Mouse (Mus musculus): Measurements from ENCODE around the gene Gramd2. TPM values are rescaled to one million over a fixed set of nuclear protein-coding genes. Genes with fewer than 3 reads are reported as not detected.

The Gramd2 gene
- under 1 TPM; 0.42 to 0.45 TPM for total RNA-seq (2021)
- long read RNA-seq, experiment 1, result 0 reads
- long read RNA-seq, experiment 2, result 0 reads

DNA sequence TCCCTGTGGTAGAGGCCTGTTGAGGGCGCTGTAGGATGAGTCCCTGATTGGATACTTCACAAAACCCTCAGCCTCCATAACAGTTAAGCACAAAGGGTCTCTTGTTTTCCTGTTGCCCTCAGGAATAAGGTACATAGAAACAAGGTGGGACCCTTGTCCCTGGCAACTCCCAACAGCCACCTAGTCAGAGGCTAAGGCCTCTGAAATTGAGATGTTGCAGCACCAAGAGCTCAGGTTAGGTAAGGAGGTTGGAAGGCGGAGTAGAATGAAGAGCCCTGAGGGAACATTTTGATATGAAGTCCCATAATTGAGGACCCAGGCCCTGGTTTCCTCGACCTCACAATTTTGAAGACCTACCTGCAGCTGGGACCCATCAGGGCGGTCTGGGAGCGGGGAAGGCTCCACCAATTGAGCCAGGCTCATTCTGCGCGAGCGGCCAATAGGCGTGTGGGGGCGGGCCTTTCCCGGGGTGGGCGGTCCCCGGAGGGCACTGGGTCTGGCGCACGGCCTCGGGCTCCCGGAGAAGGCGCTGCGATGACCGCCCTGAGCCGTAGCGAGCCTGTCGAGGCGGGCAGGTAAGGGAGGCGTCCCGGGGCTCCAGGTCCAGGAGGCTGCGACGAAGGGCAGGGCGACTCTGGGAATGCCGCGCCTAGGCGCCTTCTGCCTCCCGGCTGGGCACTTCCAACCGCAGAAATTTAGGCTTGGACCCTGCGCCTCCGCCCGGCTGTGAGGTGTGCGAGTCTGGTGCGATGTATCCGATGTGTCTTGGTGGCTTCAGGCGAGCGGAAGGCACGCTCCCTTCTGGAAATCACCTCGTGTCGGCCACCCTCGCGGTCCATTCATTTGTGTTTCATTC lies at the start of gene Gramd2:
Gramd2 (plus strand) TSS at position 467 of the 856 bp plus-strand sequence.
- peak; percentile 94 for DNase-seq

DNA sequence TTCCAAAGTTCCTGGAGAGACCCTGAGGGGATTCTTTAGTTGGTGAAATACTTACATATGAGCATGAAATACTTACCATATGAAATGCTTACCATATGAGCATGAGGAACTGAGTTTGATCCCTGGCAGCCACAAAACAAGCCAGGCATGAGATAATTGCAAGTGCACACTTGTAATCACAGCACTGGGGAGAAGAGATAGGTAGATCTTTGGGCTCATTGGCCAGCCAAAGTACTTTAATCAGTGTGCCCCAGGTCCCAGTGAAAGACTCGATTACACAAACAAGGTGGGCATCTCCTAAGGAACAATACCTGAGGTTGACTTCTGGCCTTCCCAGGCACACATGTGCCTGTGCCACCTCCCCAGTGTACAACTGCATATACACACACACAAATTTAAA lies 41.6 kb upstream of the Gramd2 start:
- DNase-seq, result no peak

DNA sequence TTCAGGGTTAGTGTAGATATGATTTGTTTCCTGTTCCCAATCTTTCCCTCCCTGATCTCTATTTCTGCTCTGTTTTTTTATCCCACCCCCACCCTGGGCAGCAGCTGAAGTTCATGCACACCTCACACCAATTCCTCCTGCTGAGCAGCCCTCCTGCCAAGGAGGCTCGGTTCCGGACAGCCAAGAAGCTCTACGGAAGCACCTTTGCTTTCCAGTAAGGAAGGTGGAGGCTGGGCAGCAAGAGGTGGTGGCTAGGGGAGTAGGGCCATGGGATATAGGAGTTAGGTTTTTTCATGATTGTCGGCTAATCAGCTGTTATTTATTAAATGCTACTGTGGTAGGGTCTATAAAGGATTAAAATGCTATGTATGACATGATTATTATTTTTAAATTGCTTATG lies 40.0 kb upstream of the Gramd2 start:
- DNase-seq, result no peak

DNA sequence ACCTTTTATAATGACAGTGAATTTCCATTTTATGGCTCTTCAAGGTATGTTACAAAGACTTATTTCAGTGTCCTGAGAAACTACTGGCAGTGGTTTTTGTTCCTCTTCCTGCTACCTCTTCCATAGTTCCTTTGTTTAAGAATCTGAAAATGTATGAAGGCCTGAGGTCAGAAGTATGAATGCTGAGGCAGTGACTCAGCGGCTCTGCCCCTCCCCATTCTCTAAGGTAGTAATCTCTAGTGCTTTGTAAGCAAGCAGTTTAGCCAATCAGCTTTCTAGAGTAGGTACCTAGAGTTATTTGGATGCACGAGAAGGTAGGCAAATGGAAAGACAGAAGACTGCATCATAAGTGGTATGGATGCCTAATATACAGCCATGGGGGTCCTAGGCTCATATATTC lies 38.6 kb upstream of the Gramd2 start:
- DNase-seq, result no peak

DNA sequence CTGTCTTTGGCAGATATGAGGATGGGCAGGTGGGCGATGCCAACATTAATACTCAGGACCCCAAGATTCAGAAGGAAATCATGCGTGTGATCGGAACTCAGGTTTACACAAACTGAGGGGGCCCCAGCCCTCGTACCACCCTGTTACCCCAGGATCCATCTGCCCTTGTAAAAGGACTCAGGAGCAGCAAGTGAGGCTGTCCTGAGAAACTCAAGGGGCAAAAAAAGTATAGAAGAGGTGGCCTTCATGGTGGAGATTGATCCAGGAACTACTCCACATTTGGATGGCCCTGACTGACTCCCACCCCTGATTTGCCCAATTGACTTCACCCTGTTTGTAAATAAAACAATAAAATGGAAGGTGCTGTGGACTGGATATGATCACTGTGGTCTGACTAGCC lies 30.0 kb upstream of the Gramd2 start:
- DNase-seq, result no peak

DNA sequence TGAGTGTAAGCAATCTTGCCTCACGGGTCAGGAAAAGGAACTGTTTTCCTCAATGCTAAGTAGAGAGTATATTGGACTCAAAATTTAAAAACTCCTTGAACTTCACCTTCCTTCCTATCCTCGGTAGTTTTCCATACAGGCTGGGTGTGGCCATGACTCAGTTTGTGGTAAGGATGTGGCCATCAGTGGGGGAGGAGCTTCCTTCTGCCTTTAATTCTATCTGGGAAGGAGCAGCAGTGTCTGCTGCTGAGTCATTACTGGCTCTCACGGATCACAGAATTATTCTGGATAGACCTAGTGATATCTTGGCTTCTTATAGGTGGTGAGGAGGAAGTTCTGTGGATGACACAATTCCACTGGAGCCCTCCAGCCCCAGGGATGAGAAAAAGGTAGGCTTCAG lies 26.6 kb upstream of the Gramd2 start:
- peak; percentile 49 for DNase-seq

DNA sequence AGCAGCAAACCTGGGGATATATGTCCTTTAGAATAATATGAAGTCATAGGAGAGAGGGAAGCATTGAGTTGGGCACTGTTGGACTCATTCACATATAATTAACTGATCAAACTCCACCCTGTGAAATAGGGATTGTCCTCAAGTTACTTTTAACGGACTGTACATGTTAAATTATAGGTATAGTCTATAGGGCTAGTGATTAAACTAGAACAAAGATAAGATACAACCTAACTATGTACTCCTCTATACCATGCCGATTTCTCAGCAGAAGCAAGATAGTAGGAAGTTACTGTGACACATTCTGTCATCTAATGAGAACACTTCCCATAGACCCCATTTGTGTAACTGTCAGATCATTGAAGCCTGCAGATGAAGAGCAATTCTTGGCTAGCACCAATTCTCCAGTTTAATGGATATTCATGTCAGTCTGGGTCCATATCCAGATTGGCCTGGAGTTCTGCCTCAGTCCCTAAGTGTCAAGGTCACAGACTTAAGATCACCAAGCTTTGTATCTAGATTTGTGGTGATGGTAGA lies 25.4 kb upstream of the Gramd2 start:
- no peak for DNase-seq

DNA sequence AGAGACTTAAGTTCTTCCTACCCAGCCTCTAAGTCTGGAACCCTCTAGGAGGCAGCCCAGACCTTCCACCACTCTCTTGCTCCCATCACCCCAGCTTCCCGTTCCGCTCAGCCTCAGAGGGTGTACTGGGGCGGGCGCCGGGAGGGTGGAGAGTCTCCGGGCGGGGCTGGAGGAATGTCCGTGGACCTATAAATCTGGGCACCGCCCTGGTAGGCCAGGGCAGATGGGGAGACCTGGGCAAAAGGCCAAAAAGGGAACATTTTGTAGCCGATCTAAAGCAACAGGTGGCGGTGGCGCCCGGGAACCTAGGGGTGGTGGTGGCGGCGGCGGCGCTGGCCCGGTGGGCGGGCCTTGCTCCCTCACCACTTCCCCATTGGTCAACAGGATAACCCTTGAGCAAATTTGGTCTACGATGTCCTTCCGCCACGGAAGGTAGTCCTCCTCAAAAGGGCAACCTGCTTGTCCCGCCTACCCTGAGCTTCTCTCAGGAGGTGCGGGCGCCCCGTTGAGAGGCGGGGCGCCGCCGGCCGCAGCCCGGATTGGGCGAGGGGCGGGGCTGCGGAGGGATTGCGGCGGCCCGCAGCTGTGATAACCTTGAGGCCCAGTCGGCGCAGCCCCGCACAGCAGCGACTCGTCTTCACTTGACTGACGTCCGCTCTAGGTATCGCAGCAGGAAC lies 23.8 kb upstream of the Gramd2 start, which contains the start of gene Pkm:
Pkm (plus strand) TSS at position 411 of the 677 bp plus-strand sequence.
- peak; percentile 96 for DNase-seq

DNA sequence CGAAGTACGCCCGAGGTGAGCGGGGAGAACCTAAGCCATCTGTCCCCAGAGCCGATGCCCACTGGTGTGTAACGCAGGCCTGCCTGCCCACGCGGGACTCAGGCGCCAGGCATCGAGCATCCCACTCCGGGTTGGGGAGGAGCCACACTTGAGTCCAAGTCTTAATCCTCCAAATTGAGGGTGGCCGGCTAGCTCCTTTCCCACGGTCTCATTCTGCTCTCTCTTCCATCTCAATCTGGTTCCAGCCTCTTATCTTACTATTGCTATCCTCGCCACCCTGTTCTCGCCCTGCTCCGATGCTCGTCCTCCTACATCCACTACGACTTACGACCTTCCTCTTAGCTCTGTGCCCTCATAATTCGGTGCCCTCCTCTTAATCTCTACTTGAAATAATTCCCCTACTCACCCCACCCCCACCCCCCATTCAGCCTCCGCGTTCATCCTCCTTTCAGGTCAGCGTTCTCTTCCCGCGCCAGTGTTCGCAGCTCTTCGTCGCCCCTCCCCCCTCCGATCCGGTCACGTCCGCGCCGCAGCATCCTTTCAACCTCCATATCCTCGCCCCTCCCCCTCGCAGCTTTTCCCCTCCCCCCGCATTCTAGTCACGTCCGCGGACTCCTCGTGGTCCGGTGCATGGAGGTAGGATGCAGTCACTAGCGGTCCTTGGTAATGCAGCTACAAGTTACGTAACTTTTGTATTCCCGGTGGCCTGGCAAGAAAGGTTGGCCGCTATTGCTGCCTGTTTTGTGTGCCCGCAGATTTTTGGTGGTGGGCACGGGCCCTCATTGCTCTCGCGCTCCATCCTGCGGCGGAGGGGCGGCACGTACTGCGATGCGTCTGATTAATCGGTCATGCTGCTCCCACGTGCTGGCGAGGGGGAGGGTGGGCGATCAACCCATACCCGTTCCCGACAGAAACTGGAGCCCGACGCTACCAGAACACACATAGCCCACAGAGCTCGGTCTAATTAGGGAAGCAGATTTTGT lies 23.0 kb upstream of the Gramd2 start:
- DNase-seq, result peak; percentile 83

DNA sequence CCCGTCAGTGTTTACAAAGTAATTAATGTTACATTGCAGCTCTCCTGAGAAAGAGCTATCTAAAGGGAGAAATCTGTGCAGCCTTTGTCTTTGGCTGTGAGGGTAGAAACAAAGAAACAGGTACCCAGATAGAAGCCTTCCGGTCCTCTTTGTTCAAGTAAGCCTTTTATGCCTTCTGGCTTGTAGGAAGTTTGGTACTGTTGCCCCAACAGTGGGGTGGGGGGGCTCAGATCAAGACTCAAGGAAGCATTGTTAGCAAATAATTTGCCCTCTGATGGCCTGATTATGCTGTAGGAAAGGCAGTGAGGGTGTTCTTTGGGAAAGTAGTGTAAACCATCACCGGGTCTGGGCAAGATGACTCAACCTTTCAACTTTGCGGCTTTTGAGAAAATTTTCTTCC lies 21.8 kb upstream of the Gramd2 start:
- DNase-seq, result no peak

DNA sequence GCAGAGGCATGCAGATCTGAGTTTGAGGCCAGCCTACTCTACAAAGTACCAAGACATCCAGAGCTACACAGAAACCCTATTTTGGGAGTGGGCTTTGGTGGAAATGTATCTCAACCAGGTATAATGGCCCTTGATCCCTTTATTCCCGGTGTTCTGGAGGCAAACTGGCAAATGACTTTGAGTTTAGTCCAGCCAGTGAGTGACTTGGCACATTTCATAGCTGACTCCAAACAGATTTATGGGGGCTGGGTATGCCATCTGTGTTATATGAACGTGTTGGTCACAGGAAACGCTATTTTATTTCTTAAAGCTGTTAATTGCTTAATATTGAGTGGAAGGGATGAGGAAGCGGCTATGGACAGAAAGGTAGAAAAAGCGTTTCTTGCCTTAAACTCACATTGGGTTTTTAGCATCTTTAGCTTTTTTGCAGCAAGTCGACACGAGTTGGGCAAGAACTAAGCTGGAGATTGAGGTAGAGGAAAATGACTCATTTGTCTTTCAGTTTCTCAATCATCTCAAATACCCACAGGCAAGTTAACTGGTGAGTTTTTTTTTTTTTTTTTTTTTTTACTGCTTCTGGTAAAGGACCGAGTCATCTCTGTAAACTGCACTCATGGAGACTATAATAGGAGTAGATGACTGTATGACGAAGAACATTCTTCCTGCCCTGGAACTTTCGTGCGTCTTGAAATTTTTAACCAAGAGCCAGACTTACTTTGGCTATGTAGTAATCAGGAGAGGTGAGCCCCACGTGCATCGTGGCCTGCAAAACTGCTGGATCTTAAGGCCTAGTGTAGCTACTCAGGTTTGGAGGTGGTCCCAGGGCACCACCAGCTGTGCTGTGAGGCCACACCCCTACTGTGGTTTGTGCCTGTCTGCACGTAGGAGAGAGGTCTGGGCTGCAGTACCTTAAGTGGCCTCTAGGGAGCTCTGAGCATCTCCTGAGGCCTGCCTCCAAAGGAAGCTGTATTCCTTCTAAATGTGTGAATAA lies 20.6 kb upstream of the Gramd2 start:
- DNase-seq, result peak; percentile 87

DNA sequence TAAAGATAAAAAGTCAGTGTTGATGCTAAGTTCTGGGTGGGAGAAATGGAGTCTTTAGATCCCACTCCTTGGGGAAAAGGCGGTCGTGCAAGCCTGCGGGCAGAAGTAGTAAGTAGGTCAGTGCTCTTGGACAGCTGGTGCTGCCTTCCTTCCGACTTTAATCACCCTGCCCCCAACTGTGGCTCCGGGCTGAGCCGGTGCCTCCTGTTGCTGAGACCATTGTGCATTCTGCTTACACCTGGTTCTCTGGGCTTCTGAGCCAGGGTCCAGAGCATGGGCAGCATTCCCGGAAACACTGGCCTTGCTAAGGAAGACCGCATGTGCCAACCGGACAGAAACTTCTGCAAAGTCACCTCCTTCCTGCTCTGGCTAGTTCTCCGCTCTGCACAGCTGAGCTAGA lies 19.5 kb upstream of the Gramd2 start:
- DNase-seq, result peak; percentile 62

DNA sequence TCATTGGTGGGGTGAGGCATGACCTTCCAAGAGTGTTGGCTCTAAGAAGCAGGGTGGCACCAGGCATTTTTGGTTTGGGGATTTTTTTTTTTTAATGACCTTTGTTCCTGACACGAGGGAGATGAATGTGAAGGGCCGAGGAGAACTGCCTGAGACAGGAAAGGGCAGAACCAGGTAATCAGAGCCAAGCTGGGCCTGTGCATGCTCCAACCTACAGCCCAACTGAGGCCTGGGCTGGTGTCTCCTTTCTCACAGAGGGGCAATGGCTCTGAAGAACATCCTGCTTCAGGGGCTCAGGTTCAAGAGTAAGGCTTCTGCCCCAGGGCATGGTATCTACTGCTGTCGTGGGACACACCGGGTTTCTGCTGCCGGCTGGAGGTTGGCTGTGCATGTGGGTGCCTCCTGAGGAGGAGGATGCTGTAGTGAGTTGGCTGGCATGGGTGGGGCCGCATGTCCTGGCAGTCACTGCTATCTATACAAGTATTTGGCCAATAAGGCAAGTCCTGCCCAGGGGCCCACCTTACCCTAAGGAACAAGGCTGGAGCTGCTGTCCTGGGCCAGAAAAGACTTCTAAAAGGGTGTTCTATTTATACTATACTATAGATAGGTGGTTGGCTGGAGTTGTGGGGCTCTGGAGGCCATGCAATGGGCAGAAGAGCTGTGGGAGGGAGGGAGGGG lies 18.5 kb upstream of the Gramd2 start:
- DNase-seq, result no peak

DNA sequence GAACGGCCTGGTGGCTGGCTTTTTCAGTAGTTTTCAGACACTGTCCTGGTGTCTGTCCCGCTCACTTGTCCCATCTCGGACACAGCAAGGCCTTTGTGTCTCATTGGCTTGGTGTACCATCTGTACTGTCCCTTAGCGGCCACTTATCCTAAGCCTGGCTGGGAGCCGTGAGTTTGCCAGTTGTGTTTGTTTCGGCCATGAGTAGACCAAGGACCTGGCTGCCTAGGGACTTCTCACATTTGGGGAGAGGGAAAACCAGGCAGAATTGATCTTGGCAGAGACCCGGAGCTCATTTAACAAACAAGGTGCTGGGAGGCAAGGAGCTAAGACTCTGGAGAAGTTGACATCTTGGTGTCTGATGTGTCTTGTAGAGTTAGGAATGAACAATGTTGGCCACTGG lies 16.7 kb upstream of the Gramd2 start:
- DNase-seq, result no peak

DNA sequence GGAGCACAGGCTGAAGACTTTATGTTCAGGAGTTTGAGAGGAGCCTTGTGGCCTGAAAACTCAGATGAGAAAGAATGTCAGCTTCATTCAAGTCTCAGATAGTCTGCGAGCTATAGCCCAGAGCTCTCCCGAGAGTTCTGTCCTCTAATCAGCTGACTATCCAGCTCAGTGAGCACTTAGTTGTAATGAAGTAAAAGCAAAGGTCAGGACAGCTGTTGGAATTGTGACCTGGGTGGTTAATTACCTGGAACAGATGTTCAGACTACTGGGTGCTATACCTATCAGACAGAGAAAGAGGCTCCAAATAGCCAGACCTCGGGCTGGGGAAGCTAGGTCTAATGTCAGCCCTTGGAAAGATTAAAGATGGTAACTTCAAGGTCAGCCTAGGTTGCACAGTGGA lies 16.0 kb upstream of the Gramd2 start:
- DNase-seq, result no peak

DNA sequence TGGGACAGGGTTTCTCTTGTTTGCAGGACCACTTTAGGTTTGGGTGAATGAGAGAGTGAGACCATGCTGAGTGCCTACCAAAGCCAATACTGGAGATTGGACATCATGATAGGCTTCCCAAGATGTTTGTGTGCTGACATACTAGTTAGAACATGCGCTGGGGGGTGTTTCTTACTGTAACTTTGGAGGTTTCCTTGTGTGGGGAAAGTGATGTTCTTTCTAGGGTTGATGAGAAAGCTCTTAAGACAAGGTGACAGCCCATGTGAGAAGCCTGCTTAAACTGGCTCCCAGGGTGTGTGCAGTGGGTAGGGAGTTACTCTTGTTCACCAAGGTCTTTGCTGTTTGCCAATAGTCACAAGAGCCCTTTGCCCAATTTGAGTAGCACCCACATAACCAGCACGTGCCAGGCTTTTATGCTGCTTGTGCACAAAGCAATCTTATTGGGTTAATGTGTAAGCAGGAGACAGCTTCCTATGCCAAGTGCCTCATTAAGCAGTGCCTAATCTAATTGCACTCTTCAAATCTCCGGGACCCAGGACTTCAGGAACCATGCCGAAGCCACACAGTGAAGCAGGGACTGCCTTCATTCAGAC lies 15.2 kb upstream of the Gramd2 start:
- DNase-seq, result no peak

DNA sequence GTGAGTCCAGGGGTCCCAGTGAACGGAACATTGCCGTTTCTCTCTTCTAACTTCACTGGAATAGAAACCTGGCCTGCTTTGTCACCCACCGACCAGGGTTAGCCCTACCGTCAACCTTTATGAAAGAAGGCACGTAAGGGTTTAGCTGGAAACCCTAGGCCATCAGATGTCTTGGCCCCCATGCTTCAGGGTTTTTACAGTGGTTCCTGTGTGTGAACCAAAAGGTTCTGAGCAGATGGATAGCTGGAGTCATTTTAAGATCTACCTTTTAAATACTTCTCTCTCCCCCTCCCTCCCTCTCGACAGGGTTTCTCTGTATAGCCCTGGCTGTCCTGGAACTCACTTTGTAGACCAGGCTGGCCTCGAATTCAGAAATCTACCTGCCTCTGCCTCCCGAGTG lies 13.9 kb upstream of the Gramd2 start:
- DNase-seq, result no peak

DNA sequence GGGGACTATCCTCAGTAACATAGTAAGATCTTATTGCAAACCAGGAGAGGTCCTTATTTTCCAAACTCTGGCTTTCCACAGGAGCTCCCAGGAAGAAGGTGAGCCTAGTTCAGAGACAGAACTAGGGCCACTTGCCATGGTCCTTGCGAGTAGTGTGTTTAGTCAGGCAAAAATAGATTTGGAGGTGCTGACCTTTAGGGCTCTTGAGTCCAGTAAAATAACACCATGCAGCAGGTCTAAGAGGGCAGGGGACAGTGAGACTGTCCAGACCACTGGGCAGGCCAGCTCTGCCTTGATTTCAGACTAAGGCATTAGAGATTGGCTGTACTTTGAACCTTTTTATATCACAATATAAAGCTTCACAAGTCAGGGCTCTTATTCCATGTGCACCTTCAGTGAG lies 13.1 kb upstream of the Gramd2 start:
- no peak for DNase-seq

DNA sequence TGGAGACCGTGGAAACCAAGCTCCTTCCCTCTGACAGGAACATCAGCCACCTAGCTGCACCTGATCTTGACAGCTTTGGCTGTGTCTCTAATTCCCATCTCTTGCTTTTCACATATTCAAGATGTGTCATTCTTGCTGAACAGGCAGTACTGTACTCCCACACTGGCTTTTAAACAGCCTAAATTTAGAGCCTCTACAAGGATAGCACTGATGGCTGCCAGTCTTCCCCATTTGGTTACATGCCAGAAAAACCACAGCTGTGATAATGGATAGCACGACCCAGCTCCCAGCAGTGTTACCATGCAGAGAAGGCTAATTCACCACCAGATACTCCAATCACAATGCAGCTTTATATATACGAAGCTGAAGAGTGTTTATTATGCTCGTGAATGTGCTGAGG lies 12.7 kb upstream of the Gramd2 start:
- no peak for DNase-seq

DNA sequence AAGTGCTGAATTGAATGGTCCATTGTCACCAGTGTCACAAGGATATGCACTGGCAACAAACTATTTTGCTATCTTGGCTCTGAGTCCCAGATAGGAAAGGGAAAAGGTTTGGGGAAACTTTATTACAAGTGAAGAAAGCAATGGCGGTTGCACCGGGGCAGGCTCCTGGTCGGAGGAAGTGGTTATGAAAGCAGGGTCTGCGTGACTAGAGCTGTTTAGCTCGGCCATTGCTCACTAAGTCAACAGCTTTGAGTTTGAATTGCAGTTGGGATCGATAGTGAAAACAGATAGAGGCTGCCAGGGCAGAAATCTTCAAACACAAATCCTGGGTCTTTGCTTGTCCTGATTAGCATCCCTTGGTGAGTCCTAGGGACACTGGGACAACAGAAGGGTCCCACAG lies 12.0 kb upstream of the Gramd2 start:
- no peak for DNase-seq
